Mouse (Mus musculus) intestine, postnatal 0 days (tissue): Measurements from ENCODE around the gene Kctd8. TPM values are rescaled to one million over a fixed set of nuclear protein-coding genes. Genes with fewer than 3 reads are reported as not detected.

Experiments used
- ATAC-seq: fragments of 200-750 bp; cut with Nextera tagmentation; 2 replicates; pipeline ENCODE4 v1.8.0; 2017; ENCODE audit warnings: mild to moderate bottlenecking, moderate TSS enrichment, moderate library complexity
- H3K27ac ChIP-seq: fragments of 300-500 bp; sonication (generic); 2 replicates; pipeline ENCODE4 v1.5.1; 2014; ENCODE audit warnings: mild to moderate bottlenecking, low read depth, low read length, moderate library complexity
- H3K27me3 ChIP-seq: fragments of 300-500 bp; sonication (generic); replicated peaks from 2 replicates; pipeline ENCODE4 v1.6.1; 2014; ENCODE audit warnings: low read length, mixed read lengths; ENCODE audit not compliant: control insufficient read depth, insufficient read depth
- H3K36me3 ChIP-seq: fragments of 300-500 bp; sonication (generic); 2 replicates; pipeline ENCODE4 v1.6.1; 2014; ENCODE audit warnings: mild to moderate bottlenecking, moderate library complexity; ENCODE audit not compliant: control insufficient read depth, insufficient read depth
- H3K4me1 ChIP-seq: fragments of 300-500 bp; sonication (generic); replicated peaks from 2 replicates; pipeline ENCODE4 v1.6.1; 2014; ENCODE audit warnings: antibody characterized with exemption, low read length, mixed read lengths; ENCODE audit not compliant: control insufficient read depth, insufficient read depth
- H3K4me2 ChIP-seq: fragments of 300-500 bp; sonication (generic); replicated peaks from 2 replicates; pipeline ENCODE4 v1.6.1; 2014; ENCODE audit warnings: low read depth, mild to moderate bottlenecking, moderate library complexity
- H3K4me3 ChIP-seq: fragments of 300-500 bp; sonication (generic); 2 replicates; pipeline ENCODE4 v1.5.1; 2014; ENCODE audit warnings: low read depth, low read length
- H3K9ac ChIP-seq: fragments of 300-500 bp; sonication (generic); 2 replicates; pipeline ENCODE4 v1.6.1; 2014; ENCODE audit warnings: mild to moderate bottlenecking, low read depth, low read length
- H3K9me3 ChIP-seq: fragments of 300-500 bp; sonication (generic); 2 replicates; pipeline ENCODE4 v1.6.1; 2016; ENCODE audit warnings: mixed run types; ENCODE audit not compliant: control insufficient read depth
- CTCF ChIP-seq: sonication (generic); IDR thresholded peaks from 2 replicates; pipeline ENCODE4 v1.5.1; 2016; ENCODE audit warnings: low read depth, mild to moderate bottlenecking, control low read depth, antibody characterized with exemption, moderate library complexity
- WGBS: fragments of 180-500 bp; shearing (Covaris S2); extraction: QIAGEN DNeasy Blood & Tissue Kit; methylation state at CpG from one replicate; pipeline ENCODE4 v1.1.7; 2014; 5-methylcytosine and 5-hydroxymethylcytosine counted together
- polyA plus RNA-seq: library from polyadenylated mRNA; unstranded; fragments of >200 nt; fragmentation: Nextera tagmentation; extraction: Ambion mirVana; gene quantifications from 2 replicates; pipeline ENCODE4 v1.2.1, GENCODE M21; 2015

Kctd8 gene
- polyA plus RNA-seq, 1 experiment from 2014 or later = 0.22 TPM

DNA sequence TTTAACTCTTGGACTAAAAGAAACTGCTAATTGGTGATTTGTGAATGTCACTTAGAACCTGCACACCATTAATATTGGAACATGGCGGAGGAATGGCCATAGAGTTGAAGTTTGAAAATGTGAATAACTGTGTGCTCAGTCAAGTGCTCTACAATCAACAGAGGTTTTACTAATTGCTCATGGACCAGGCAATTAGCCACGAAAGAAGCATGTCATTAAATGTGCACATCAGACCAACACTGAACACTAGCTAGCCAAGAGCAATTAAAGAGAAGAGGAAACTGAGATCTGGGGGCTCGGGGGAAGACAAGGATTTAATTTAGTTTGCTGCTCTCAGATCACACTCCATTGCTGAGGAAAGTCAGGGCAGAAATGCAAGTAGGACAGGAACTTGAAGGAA, 126.3 kb downstream of the Kctd8 start:
- Histone ChIP-seq H3K4me2 (no peak overlapping the region), H3K4me3 (no peak overlapping the region), H3K9ac (no peak overlapping the region), H3K27me3 (no peaks in the 10 kb centered on the region), H3K36me3 (no peaks in the 10 kb centered on the region), H3K4me1 (no peaks in the 10 kb centered on the region), H3K9me3 (no peaks in the 10 kb centered on the region), H3K27ac (no peak overlapping the region)
- no peak for ATAC-seq
- TF ChIP-seq CTCF = no peak
- WGBS = 80% methylated on average over 3 of the region's 3 CpGs

DNA sequence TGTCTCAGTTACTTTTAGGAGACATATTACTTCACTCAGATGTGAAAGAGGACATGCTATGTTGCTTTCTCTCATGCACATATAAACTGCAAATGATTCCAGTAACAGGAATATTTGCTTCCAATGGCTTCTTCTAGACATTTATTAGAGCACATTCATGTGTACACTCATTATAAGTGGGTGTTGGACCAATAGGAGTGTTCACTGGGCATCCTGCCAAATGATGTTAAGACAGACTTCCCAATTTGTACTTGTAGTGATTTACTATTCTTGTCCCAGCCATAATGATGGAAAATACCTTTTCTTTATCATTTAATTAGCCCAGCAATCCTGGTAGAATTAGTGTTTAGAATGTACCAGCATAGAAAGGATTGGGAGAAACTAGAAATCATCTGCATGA, 132.1 kb downstream of the Kctd8 start:
- no peak for TF ChIP-seq CTCF
- no peak overlapping the region for H3K9ac ChIP-seq
- H3K4me2 ChIP-seq = no peak overlapping the region
- H3K4me1 ChIP-seq = no peaks in the 10 kb centered on the region
- ATAC-seq = no peak
- H3K36me3 ChIP-seq = no peaks in the 10 kb centered on the region
- H3K27ac ChIP-seq = no peak overlapping the region
- no peak overlapping the region for H3K4me3 ChIP-seq
- H3K27me3 ChIP-seq = no peaks in the 10 kb centered on the region
- no peaks in the 10 kb centered on the region for H3K9me3 ChIP-seq

DNA sequence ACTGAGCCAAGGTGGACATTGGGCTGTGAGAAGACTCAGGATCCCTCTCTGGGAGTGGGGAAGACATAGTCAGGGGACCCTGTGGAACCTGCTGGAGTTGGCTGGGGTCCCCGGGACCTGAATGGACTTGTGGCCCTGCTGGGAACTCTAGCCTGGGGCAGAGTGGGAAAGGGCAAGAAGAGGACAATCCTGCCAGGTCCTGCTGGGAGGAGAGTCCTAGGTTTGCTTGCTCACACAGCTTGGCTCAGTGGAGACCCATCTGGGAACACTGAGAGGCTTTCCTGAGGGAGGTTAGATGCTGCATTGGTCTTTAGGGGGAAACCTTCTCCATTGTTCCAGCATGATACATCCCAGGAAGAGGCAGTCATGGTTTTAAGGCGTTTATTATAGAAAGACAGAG, 133.8 kb downstream of the Kctd8 start:
- Histone ChIP-seq H3K4me2 (no peak overlapping the region), H3K36me3 (no peaks in the 10 kb centered on the region), H3K4me1 (no peaks in the 10 kb centered on the region), H3K9me3 (no peaks in the 10 kb centered on the region), H3K27me3 (no peaks in the 10 kb centered on the region), H3K27ac (no peak overlapping the region), H3K9ac (no peak overlapping the region), H3K4me3 (no peak overlapping the region)
- no peak for ATAC-seq
- 60% methylated on average over 2 of the region's 2 CpGs for WGBS
- TF ChIP-seq CTCF = no peak

DNA sequence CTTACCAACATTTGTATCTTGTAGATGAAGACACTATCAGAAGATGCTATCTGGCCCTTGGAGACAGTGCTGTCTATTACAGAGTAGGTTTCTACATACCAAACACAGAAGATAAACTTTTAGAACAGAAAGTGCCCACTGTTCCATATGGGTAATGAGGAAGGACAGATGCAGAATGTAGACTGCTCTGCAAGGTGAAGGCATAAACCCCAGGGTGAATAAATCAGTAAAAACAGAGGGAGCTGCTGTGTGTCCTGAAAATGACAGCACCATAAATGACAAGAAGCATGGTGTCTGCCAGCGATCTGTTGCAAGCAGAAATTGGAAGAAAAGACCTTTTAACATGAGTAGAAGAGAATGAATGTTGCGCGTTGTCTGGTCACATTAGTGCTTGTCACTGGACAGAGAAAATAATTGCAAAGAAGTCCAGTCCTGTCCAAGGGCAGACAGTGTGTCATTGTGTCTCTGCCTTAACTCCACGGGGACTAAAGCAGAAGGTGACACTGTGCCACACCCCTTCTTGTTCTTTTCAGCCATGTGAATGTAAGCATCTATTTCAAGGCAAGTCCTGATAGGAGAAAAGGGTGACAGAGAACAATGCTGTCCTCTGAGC, 181.5 kb downstream of the Kctd8 start:
- WGBS = 80% methylated on average over 4 of the region's 4 CpGs
- TF ChIP-seq CTCF = no peak
- no peaks in the 10 kb centered on the region for H3K4me1 ChIP-seq
- no peak overlapping the region for H3K4me2 ChIP-seq
- H3K27me3 ChIP-seq = no peaks in the 10 kb centered on the region
- H3K4me3 ChIP-seq = no peak overlapping the region
- no peaks in the 10 kb centered on the region for H3K9me3 ChIP-seq
- no peaks in the 10 kb centered on the region for H3K36me3 ChIP-seq
- no peak for ATAC-seq
- no peak overlapping the region for H3K27ac ChIP-seq
- no peak overlapping the region for H3K9ac ChIP-seq

DNA sequence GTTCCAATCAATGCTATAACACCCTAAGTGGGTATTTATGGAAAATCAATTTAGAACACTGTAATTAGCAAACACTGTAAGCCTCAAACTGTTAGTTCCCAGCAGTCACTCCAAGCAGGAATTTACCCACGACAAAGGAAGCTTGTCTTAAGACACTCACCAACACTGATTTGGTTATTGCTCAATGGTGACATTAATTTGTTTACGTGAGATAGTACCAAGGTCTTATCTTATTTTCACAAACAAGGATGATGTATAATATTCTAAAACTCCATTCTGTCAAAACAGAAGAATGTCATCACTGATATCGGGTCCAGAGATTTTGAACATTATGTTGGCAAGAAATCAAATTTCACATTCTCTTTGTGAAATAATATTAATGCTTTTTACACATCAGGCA, 185.0 kb downstream of the Kctd8 start:
- no peak overlapping the region for H3K4me2 ChIP-seq
- H3K27me3 ChIP-seq = no peaks in the 10 kb centered on the region
- no peak for TF ChIP-seq CTCF
- 73% methylated on average over 3 of the region's 3 CpGs for WGBS
- no peak overlapping the region for H3K27ac ChIP-seq
- no peaks in the 10 kb centered on the region for H3K4me1 ChIP-seq
- no peaks in the 10 kb centered on the region for H3K36me3 ChIP-seq
- H3K9me3 ChIP-seq = no peaks in the 10 kb centered on the region
- H3K9ac ChIP-seq = no peak overlapping the region
- no peak for ATAC-seq
- no peak overlapping the region for H3K4me3 ChIP-seq

DNA sequence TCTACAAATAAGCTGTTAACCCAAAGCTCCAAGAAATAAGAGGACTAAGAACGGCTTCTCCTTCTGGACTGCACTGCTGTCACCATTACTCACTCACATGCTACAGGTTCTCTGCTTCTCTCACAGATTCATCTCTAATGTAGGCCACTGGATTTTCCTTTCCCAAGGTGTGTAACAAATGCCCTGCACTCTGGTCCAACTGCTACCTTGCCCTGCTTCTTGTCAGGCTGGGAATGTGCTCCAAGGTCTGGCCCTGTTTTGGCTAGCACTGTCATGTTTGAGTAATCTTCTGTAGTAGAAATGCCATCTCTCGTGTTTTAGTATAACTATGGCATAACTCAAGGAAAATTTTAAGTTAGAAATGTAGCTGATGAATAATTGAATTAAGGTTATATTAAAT, 195.7 kb downstream of the Kctd8 start:
- Histone ChIP-seq H3K4me3 (no peak overlapping the region), H3K4me1 (no peaks in the 10 kb centered on the region), H3K9me3 (no peaks in the 10 kb centered on the region), H3K36me3 (no peaks in the 10 kb centered on the region), H3K9ac (no peak overlapping the region), H3K27ac (no peak overlapping the region), H3K4me2 (no peak overlapping the region), H3K27me3 (no peaks in the 10 kb centered on the region)
- no peak for TF ChIP-seq CTCF
- ATAC-seq = no peak
- WGBS = 77% methylated on average over 2 of the region's 2 CpGs

DNA sequence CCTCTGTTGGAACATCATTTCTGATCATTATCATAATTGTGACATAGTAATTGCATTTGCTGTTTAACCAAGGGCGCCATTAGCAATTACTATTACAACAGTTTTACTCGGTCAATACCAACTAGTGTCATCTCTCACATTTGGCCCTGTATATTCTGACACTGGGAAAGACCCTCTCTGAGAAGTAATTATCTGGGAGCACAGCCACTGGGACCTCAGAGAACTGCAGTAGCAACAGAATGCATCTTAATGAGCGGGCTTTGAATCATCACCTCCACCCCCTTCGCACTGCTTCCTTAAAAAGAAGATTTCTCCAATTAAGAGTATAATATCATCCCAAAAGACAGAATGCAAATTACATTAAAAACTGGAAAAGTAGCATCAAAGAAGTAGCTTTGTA, 200.4 kb downstream of the Kctd8 start:
- no peak overlapping the region for H3K4me2 ChIP-seq
- TF ChIP-seq CTCF = no peak
- H3K9me3 ChIP-seq = no peaks in the 10 kb centered on the region
- no peaks in the 10 kb centered on the region for H3K27me3 ChIP-seq
- 88% methylated on average over 4 of the region's 4 CpGs for WGBS
- no peak overlapping the region for H3K27ac ChIP-seq
- H3K4me3 ChIP-seq = no peak overlapping the region
- no peak for ATAC-seq
- H3K36me3 ChIP-seq = no peaks in the 10 kb centered on the region
- no peaks in the 10 kb centered on the region for H3K4me1 ChIP-seq
- no peak overlapping the region for H3K9ac ChIP-seq
